Mouse (Mus musculus) liver, adult 2 months (tissue): ENCODE measurements around the gene Prox2.

Source experiments
- CTCF ChIP-seq: fragments of 200-500 bp; IDR thresholded peaks from 2 replicates; pipeline ENCODE4 v1.5.1; 2011; ENCODE audit warnings: low read depth, low read length, control low read depth
- POLR2A ChIP-seq: fragments of 200-500 bp; IDR thresholded peaks from 2 replicates; pipeline ENCODE4 v1.6.1; 2011; ENCODE audit warnings: low read length, control low read depth; ENCODE audit not compliant: insufficient read depth; ENCODE audit errors: extremely low read depth

GRCm38 (mm10) chr12:85077100-85077499 lies 33.5 kb downstream of the Prox2 start:
- no peak for TF ChIP-seq CTCF
- no peak for TF ChIP-seq POLR2A
